In the genomic region with DNA sequence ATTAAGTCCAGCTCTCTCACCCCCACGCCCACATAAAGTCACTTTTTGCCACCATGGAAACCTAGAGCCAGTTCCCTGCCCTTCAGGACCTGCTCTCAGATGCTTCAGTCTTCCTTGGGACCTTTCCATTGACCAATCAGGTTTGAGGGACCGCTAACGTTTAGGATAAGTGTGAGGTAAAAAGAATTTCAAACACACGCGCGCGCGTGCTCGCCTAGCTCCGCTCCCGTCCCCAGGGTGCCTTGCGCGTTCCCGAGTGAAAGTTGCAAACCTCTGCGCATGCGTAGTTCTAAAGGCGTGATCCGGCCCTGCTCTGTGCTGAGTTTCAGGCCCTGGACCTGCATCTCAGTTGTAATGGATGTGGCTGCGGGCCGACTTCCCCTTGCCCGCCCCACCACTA, we compare ENCODE assay signal across 8 mouse cellular contexts. TPM values are rescaled to one million over a fixed set of nuclear protein-coding genes. Genes with fewer than 3 reads are reported as not detected.
A peak's percentile ranks its signal among the peaks of the same experiment; 100 is the strongest.
DNase-seq lines count a peak whose midpoint lies in the region; ATAC-seq and TF ChIP-seq lines count a peak whose summit lies in the region.

No protein-coding gene starts in this region.

- H3K9me3 ChIP-seq in heart, embryonic 12.5 days (replicated peaks) = no peaks in the 10 kb centered on the region
- H3K9me3 ChIP-seq in kidney, embryonic 14.5 days (ENCODE audit: control insufficient read depth, low read length) = no peaks in the 10 kb centered on the region
- H3K9me3 ChIP-seq in midbrain, embryonic 15.5 days = no peaks in the 10 kb centered on the region

- peak overlapping the region; percentile 65 for H3K4me2 ChIP-seq in heart, embryonic 12.5 days
- H3K4me2 ChIP-seq in kidney, embryonic 14.5 days (replicated peaks; ENCODE audit: low read depth, low read length) = peak overlapping the region; percentile 46
- peak overlapping the region; percentile 45 for H3K4me2 ChIP-seq in midbrain, embryonic 15.5 days

- no peak overlapping the region for H3K4me3 ChIP-seq in cerebellum, adult 2 months (replicated peaks; ENCODE audit: insufficient read depth, low read depth, low read length)
- H3K4me3 ChIP-seq in embryonic fibroblast, embryonic 13.5 days (ENCODE audit: insufficient read depth, low read length) = no peak overlapping the region
- H3K4me3 ChIP-seq in heart, embryonic 12.5 days = peak overlapping the region; percentile 37
- H3K4me3 ChIP-seq in kidney, embryonic 14.5 days (ENCODE audit: low read length) = peak overlapping the region; percentile 24
- peak overlapping the region; percentile 26 for H3K4me3 ChIP-seq in midbrain, embryonic 15.5 days
- H3K4me3 ChIP-seq in spleen, adult 2 months (ENCODE audit: extremely low read depth, insufficient read depth, insufficient read length) = peak overlapping the region; percentile 48; the same call in 1 of the 2 replicates

- no peak overlapping the region for H3K27ac ChIP-seq in cerebellum, adult 2 months (ENCODE audit: insufficient read depth, low read length)
- H3K27ac ChIP-seq in embryonic fibroblast, embryonic 13.5 days (ENCODE audit: insufficient read depth, low read length) = no peak overlapping the region
- H3K27ac ChIP-seq in heart, embryonic 12.5 days (ENCODE audit: poor library complexity, severe bottlenecking) = no peak overlapping the region
- H3K27ac ChIP-seq in kidney, embryonic 14.5 days (ENCODE audit: low read depth, low read length) = no peak overlapping the region
- H3K27ac ChIP-seq in midbrain, embryonic 15.5 days = no peak overlapping the region
- H3K27ac ChIP-seq in spleen, adult 2 months (ENCODE audit: insufficient read depth, low read length) = no peak overlapping the region

- peaks cover 10% of the 10 kb centered on the region for H3K36me3 ChIP-seq in heart, embryonic 12.5 days
- peaks cover 4% of the 10 kb centered on the region; the same call in 1 of the 2 replicates for H3K36me3 ChIP-seq in kidney, embryonic 14.5 days (ENCODE audit: control insufficient read depth, insufficient read depth, low read length)
- no peaks in the 10 kb centered on the region for H3K36me3 ChIP-seq in midbrain, embryonic 15.5 days (replicated peaks)
- H3K36me3 ChIP-seq in spleen, adult 2 months (ENCODE audit: control insufficient read depth, insufficient read depth, low read length) = peaks cover 2% of the 10 kb centered on the region; the same call in 1 of the 2 replicates

- peak; percentile 47 to 49 for DNase-seq in cerebellum, adult 2 months
- DNase-seq in liver = peak; percentile 76
- DNase-seq in spleen, adult 2 months (ENCODE audit: low read depth in 1 of 2, low spot score in 2 of 2) = peak; percentile 38 to 68

- no peaks in the 10 kb centered on the region for H3K27me3 ChIP-seq in cerebellum, adult 2 months (ENCODE audit: control insufficient read depth, insufficient read depth, low read length)
- no peaks in the 10 kb centered on the region for H3K27me3 ChIP-seq in heart, embryonic 12.5 days (replicated peaks)
- no peaks in the 10 kb centered on the region for H3K27me3 ChIP-seq in kidney, embryonic 14.5 days (ENCODE audit: control insufficient read depth, insufficient read depth, low read length)
- H3K27me3 ChIP-seq in midbrain, embryonic 15.5 days (replicated peaks) = no peaks in the 10 kb centered on the region
- no peaks in the 10 kb centered on the region for H3K27me3 ChIP-seq in spleen, adult 2 months (ENCODE audit: control insufficient read depth, insufficient read depth, low read length)

- no peak for ATAC-seq in cerebellum, adult (ENCODE audit: insufficient number of reproducible peaks, low FRiP score, low TSS enrichment)
- ATAC-seq in heart, embryonic 12.5 days (ENCODE audit: insufficient number of reproducible peaks, low FRiP score) = no peak
- peak; percentile 55; the same call in 1 of the 2 replicates for ATAC-seq in kidney, embryonic 14.5 days (ENCODE audit: low FRiP score, low TSS enrichment)
- peak; percentile 44; the same call in 1 of the 2 replicates for ATAC-seq in midbrain, embryonic 15.5 days (replicated peaks)

- peak overlapping the region; percentile 44 for H3K9ac ChIP-seq in heart, embryonic 12.5 days
- H3K9ac ChIP-seq in kidney, embryonic 14.5 days (ENCODE audit: low read depth, low read length) = no peak overlapping the region
- no peak overlapping the region; the same call in 1 of the 2 replicates for H3K9ac ChIP-seq in midbrain, embryonic 15.5 days

- WGBS in cerebellum, adult 2 months = 45% methylated on average over 21 of the region's 21 CpGs
- WGBS in heart, embryonic 12.5 days = 33% methylated on average over 21 of the region's 21 CpGs
- 48% methylated on average over 21 of the region's 21 CpGs for WGBS in kidney, embryonic 14.5 days
- WGBS in midbrain, embryonic 15.5 days = 41% methylated on average over 21 of the region's 21 CpGs
- 34% methylated on average over 21 of the region's 21 CpGs for WGBS in spleen, adult 2 months

- no peak for TF ChIP-seq POLR2A in cerebellum, adult 2 months (IDR thresholded peaks at IDR 0.05; ENCODE audit: borderline replicate concordance, insufficient read depth, low read length)
- TF ChIP-seq POLR2A in embryonic fibroblast, embryonic 13.5 days (IDR thresholded peaks at IDR 0.05; ENCODE audit: low read depth, low read length) = peak; percentile 53
- TF ChIP-seq POLR2A in spleen, adult 2 months (IDR thresholded peaks at IDR 0.05; ENCODE audit: low read depth, low read length) = no peak

- H3K4me1 ChIP-seq in cerebellum, adult 2 months (ENCODE audit: control insufficient read depth, insufficient read depth, low read length) = peaks cover 10% of the 10 kb centered on the region
- no peaks in the 10 kb centered on the region for H3K4me1 ChIP-seq in embryonic fibroblast, embryonic 13.5 days (ENCODE audit: control insufficient read depth, insufficient read depth, low read length)
- 0 out of 2 replicates have a peak, but pooled peaks cover 6% of the 10 kb centered on the region for H3K4me1 ChIP-seq in heart, embryonic 12.5 days (replicated peaks)
- H3K4me1 ChIP-seq in kidney, embryonic 14.5 days (ENCODE audit: control insufficient read depth, insufficient read depth, low read length) = peaks cover 4% of the 10 kb centered on the region; the same call in 1 of the 2 replicates
- peaks cover 8% of the 10 kb centered on the region; the same call in 1 of the 2 replicates for H3K4me1 ChIP-seq in midbrain, embryonic 15.5 days
- H3K4me1 ChIP-seq in spleen, adult 2 months (ENCODE audit: control insufficient read depth, insufficient read depth, insufficient read length) = no peaks in the 10 kb centered on the region

- no peak for TF ChIP-seq CTCF in cerebellum, adult 2 months (IDR thresholded peaks at IDR 0.05; ENCODE audit: borderline replicate concordance, insufficient read depth, low read depth, low read length)
- TF ChIP-seq CTCF in embryonic fibroblast, embryonic 13.5 days (IDR thresholded peaks at IDR 0.05; ENCODE audit: borderline replicate concordance, insufficient read depth, low read length) = no peak
- TF ChIP-seq CTCF in spleen, adult 2 months (IDR thresholded peaks at IDR 0.05; ENCODE audit: extremely low read depth, insufficient read depth, insufficient read length, insufficient replicate concordance) = no peak

RNA-seq across cellular contexts. Expression of a gene that starts 12.6 kb away (rescaled TPM):
- polyA plus RNA-seq in cerebellum, adult 2 months (2012; rRNA removed) = 9.8 and 10.2 TPM in 2 replicates
- 13.7 and 17.2 TPM in 2 replicates for polyA plus RNA-seq in embryonic fibroblast, embryonic 13.5 days (2011; ENCODE audit: insufficient read length, low read depth, missing spikeins)
- 18.9 and 19.8 TPM in 2 replicates for polyA plus RNA-seq in heart, embryonic 12.5 days (2016; fragmentation: Nextera tagmentation; extraction: Ambion mirVana)
- polyA plus RNA-seq in kidney, embryonic 14.5 days (2014; fragmentation: Nextera tagmentation; extraction: Ambion mirVana) = 17.4 and 22.8 TPM in 2 replicates
- 5.5 and 6.4 TPM in 2 replicates for polyA plus RNA-seq in midbrain, embryonic 15.5 days (2015; fragmentation: Nextera tagmentation; extraction: Ambion mirVana)
- 23.7 and 24.2 TPM in 2 replicates for polyA plus RNA-seq in spleen, adult 2 months (2012; rRNA removed)

RNA-seq across cellular contexts. Expression of a gene that starts 36.4 kb away (rescaled TPM):
- polyA plus RNA-seq in cerebellum, adult 2 months (2012; rRNA removed) = 27.2 and 29.8 TPM in 2 replicates
- polyA plus RNA-seq in embryonic fibroblast, embryonic 13.5 days (2011; ENCODE audit: insufficient read length, low read depth, missing spikeins) = 39.5 and 45.1 TPM in 2 replicates
- polyA plus RNA-seq in heart, embryonic 12.5 days (2016; fragmentation: Nextera tagmentation; extraction: Ambion mirVana) = 15.5 and 17.0 TPM in 2 replicates
- polyA plus RNA-seq in kidney, embryonic 14.5 days (2014; fragmentation: Nextera tagmentation; extraction: Ambion mirVana) = 11.8 and 19.7 TPM in 2 replicates
- 23.2 and 24.8 TPM in 2 replicates for polyA plus RNA-seq in midbrain, embryonic 15.5 days (2015; fragmentation: Nextera tagmentation; extraction: Ambion mirVana)
- 19.7 and 22.3 TPM in 2 replicates for polyA plus RNA-seq in spleen, adult 2 months (2012; rRNA removed)

RNA-seq across cellular contexts. Expression of a gene that starts 36.6 kb away (rescaled TPM):
- 56.8 and 59.4 TPM in 2 replicates for polyA plus RNA-seq in cerebellum, adult 2 months (2012; rRNA removed)
- 11.8 and 13.2 TPM in 2 replicates for polyA plus RNA-seq in embryonic fibroblast, embryonic 13.5 days (2011; ENCODE audit: insufficient read length, low read depth, missing spikeins)
- polyA plus RNA-seq in heart, embryonic 12.5 days (2016; fragmentation: Nextera tagmentation; extraction: Ambion mirVana) = 7.8 and 9.3 TPM in 2 replicates
- polyA plus RNA-seq in kidney, embryonic 14.5 days (2014; fragmentation: Nextera tagmentation; extraction: Ambion mirVana) = 4.0 and 6.0 TPM in 2 replicates
- 36.2 and 38.0 TPM in 2 replicates for polyA plus RNA-seq in midbrain, embryonic 15.5 days (2015; fragmentation: Nextera tagmentation; extraction: Ambion mirVana)
- 9.8 and 12.1 TPM in 2 replicates for polyA plus RNA-seq in spleen, adult 2 months (2012; rRNA removed)

RNA-seq across cellular contexts. Expression of a gene that starts 54.9 kb away (rescaled TPM):
- polyA plus RNA-seq in cerebellum, adult 2 months (2012; rRNA removed) = 31.8 and 36.0 TPM in 2 replicates
- 15.5 and 30.0 TPM in 2 replicates for polyA plus RNA-seq in embryonic fibroblast, embryonic 13.5 days (2011; ENCODE audit: insufficient read length, low read depth, missing spikeins)
- 36.6 and 39.3 TPM in 2 replicates for polyA plus RNA-seq in heart, embryonic 12.5 days (2016; fragmentation: Nextera tagmentation; extraction: Ambion mirVana)
- polyA plus RNA-seq in kidney, embryonic 14.5 days (2014; fragmentation: Nextera tagmentation; extraction: Ambion mirVana) = 81.1 and 99.0 TPM in 2 replicates
- 99.2 and 112 TPM in 2 replicates for polyA plus RNA-seq in midbrain, embryonic 15.5 days (2015; fragmentation: Nextera tagmentation; extraction: Ambion mirVana)
- polyA plus RNA-seq in spleen, adult 2 months (2012; rRNA removed) = 21.0 and 24.7 TPM in 2 replicates

RNA-seq across cellular contexts. Expression of a gene that starts 55.2 kb away (rescaled TPM):
- 0.30 and 0.33 TPM in 2 replicates for polyA plus RNA-seq in cerebellum, adult 2 months (2012; rRNA removed)
- polyA plus RNA-seq in embryonic fibroblast, embryonic 13.5 days (2011; ENCODE audit: insufficient read length, low read depth, missing spikeins) = 0.12 and 0.23 TPM in 2 replicates
- polyA plus RNA-seq in heart, embryonic 12.5 days (2016; fragmentation: Nextera tagmentation; extraction: Ambion mirVana) = 0.05 and 0.08 TPM in 2 replicates
- 0.43 and 0.80 TPM in 2 replicates for polyA plus RNA-seq in kidney, embryonic 14.5 days (2014; fragmentation: Nextera tagmentation; extraction: Ambion mirVana)
- 15.1 and 15.7 TPM in 2 replicates for polyA plus RNA-seq in midbrain, embryonic 15.5 days (2015; fragmentation: Nextera tagmentation; extraction: Ambion mirVana)
- 1.9 and 2.5 TPM in 2 replicates for polyA plus RNA-seq in spleen, adult 2 months (2012; rRNA removed)

Comparison
In these comparisons a context has a peak if more than half of its experiments do, and no peak if none do; other contexts are left out.
1. H3K4me3 ChIP-seq: peak in heart, embryonic 12.5 days (single experiment), kidney, embryonic 14.5 days (single experiment), midbrain, embryonic 15.5 days (single experiment) and spleen, adult 2 months (single experiment); none in cerebellum, adult 2 months (single experiment) and embryonic fibroblast, embryonic 13.5 days (single experiment).
2. ATAC-seq: peak in kidney, embryonic 14.5 days (single experiment) and midbrain, embryonic 15.5 days (single experiment); none in cerebellum, adult (single experiment) and heart, embryonic 12.5 days (single experiment).
3. Peak in every context shown above with its lines, with median percentiles within 50 percentile points of each other: DNase-seq and H3K4me2 ChIP-seq.